Mouse (Mus musculus): ENCODE results near the gene Olfr1047.
"Not testable (repeated sequence)": the region's sequence is repeated elsewhere in the genome, so short reads cannot be mapped to it uniquely, and the experiment has no call there.

The Olfr1047 gene

GRCm38 (mm10) chr2:86231301-86231700, at the start of gene Olfr1047:
Gene Olfr1047 (minus strand): TSS chr2:86231401.
- DNase-seq, result no peak

- not testable (repeated sequence) for DNase-seq
Observed at GRCm38 (mm10) chr2:86278988-86279387, 47.8 kb upstream of the Olfr1047 start, which contains the start of gene Olfr1051. Gene Olfr1051 (minus strand): TSS chr2:86279088.

- not testable (repeated sequence) for DNase-seq
Observed at GRCm38 (mm10) chr2:86258228-86258627, 27.0 kb upstream of the Olfr1047 start, which contains the start of gene Olfr1049. Gene Olfr1049 (minus strand): TSS chr2:86258328.

GRCm38 (mm10) chr2:86240189-86240588, 9.0 kb upstream of the Olfr1047 start, which contains the start of gene Olfr1048:
Gene Olfr1048 (minus strand): TSS chr2:86240289.
- DNase-seq, result no peak

GRCm38 (mm10) chr2:86219214-86219613, 12.0 kb downstream of the Olfr1047 start, which contains the start of gene Olfr1046:
Gene Olfr1046 (minus strand): TSS chr2:86219314.
- DNase-seq, result no peak

GRCm38 (mm10) chr2:86202909-86203308, 28.3 kb downstream of the Olfr1047 start, which contains the start of gene Olfr1045:
Gene Olfr1045 (minus strand): TSS chr2:86203009.
- no peak for DNase-seq

- DNase-seq, result no peak
Observed at GRCm38 (mm10) chr2:86195863-86196262, 35.3 kb downstream of the Olfr1047 start.

- DNase-seq, result no peak
Observed at GRCm38 (mm10) chr2:86185583-86185982, 45.6 kb downstream of the Olfr1047 start, which contains the start of gene Olfr52. Gene Olfr52 (minus strand): TSS chr2:86185683.

- no peak for DNase-seq
Observed at GRCm38 (mm10) chr2:86179950-86180349, 51.3 kb downstream of the Olfr1047 start.

GRCm38 (mm10) chr2:86177720-86178119, 53.5 kb downstream of the Olfr1047 start, which contains the start of gene Olfr1044:
Gene Olfr1044 (minus strand): TSS chr2:86177820.
- DNase-seq, result no peak
